Mouse (Mus musculus): Measurements from ENCODE around the gene Fcgr3.

GRCm38 (mm10) chr1:171049263-171049662 lies 15.5 kb downstream of the Fcgr3 start:
- TF ChIP-seq CTCF (IDR thresholded peaks at IDR 0.05; ENCODE audit: control insufficient read depth, insufficient read depth, insufficient read length) (no peak), USF1 (IDR thresholded peaks at IDR 0.05; ENCODE audit: low read depth) (no peak)

Data from C2C12 (cell line).